Mouse (Mus musculus) lung, embryonic 14.5 days (tissue): ENCODE measurements around the gene Myh6. TPM values are rescaled to one million over a fixed set of nuclear protein-coding genes. Genes with fewer than 3 reads are reported as not detected.

ENCODE experiments used
- ATAC-seq: fragments of 200-750 bp; cut with Nextera tagmentation; 2 replicates; pipeline ENCODE4 v1.8.0; 2017; ENCODE audit warnings: mild to moderate bottlenecking, moderate TSS enrichment, moderate library complexity; ENCODE audit not compliant: insufficient read depth
- DNase-seq: peaks from one replicate; pipeline ENCODE4 v3.0.0-alpha.2; 2015
- H3K27ac ChIP-seq: fragments of 300-500 bp; sonication (generic); 2 replicates; pipeline ENCODE4 v1.5.1; 2014; ENCODE audit warnings: low read depth, mild to moderate bottlenecking, moderate library complexity
- H3K27me3 ChIP-seq: fragments of 300-500 bp; sonication (generic); 2 replicates; pipeline ENCODE4 v1.6.1; 2014; ENCODE audit warnings: low read length, control low read depth; ENCODE audit not compliant: insufficient read depth
- H3K36me3 ChIP-seq: fragments of 300-500 bp; sonication (generic); 2 replicates; pipeline ENCODE4 v1.6.1; 2014; ENCODE audit warnings: control low read depth; ENCODE audit not compliant: insufficient read depth
- H3K4me1 ChIP-seq: fragments of 300-500 bp; sonication (generic); 2 replicates; pipeline ENCODE4 v1.6.1; 2014; ENCODE audit warnings: antibody characterized with exemption, control low read depth; ENCODE audit not compliant: insufficient read depth
- H3K4me2 ChIP-seq: fragments of 300-500 bp; sonication (generic); 2 replicates; pipeline ENCODE4 v1.6.1; 2014; ENCODE audit warnings: mild to moderate bottlenecking
- H3K4me3 ChIP-seq: fragments of 300-500 bp; sonication (generic); 2 replicates; pipeline ENCODE4 v1.5.1; 2014; ENCODE audit warnings: low read depth, low read length
- H3K9ac ChIP-seq: fragments of 300-500 bp; sonication (generic); 2 replicates; pipeline ENCODE4 v1.6.1; 2014
- H3K9me3 ChIP-seq: fragments of 300-500 bp; sonication (generic); 2 replicates; pipeline ENCODE4 v1.6.1; 2016; ENCODE audit warnings: low read depth, low read length, control low read depth
- CTCF ChIP-seq: IDR thresholded peaks from 2 replicates; pipeline ENCODE4 v1.5.1; 2016; ENCODE audit warnings: antibody characterized with exemption, low read depth
- WGBS: fragments of 180-500 bp; shearing (Covaris S2); extraction: QIAGEN DNeasy Blood & Tissue Kit; methylation state at CpG from one replicate; pipeline ENCODE4 v1.1.7; 2014; 5-methylcytosine and 5-hydroxymethylcytosine counted together
- polyA plus RNA-seq: library from polyadenylated mRNA; unstranded; fragments of >200 nt; fragmentation: Nextera tagmentation; extraction: Ambion mirVana; gene quantifications from 2 replicates; pipeline ENCODE4 v1.2.1, GENCODE M21; 2014

The Myh6 gene
- 4.6 and 87.1 TPM in 2 replicates for polyA plus RNA-seq

DNA sequence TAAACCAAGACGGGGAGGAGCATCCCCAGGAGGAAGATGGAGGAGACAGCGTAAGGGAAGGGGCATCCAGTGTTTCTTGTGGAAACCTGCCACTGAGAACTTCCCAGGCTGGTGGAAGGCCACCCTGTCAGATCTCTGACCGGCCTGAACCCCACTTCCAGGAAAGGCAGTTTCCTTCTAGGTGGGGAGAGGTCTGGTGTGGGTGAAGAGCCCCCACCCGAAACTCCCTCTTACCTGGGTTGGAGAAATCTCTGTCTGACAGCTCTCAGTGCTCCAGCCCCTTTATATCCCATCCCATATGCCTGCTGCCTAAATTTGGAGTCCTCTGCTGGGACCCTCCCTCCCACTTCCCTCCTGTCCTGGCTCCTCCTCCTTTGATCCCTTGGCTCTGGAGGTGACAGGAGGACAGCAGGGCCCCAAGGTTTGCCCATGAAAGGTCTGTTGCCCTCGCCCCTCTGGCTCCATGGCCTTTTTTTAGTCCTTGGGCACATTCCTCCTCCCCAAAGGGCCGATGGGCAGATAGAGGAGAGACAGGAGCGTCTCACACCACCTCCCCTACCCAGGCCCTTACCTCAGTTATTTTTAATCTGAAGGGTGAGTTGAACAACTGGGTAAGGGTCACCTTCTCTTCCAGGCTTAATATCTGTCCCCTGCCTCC lies at the start of gene Myh6:
Gene Myh6 (minus strand): TSS at position 608 of the 658 bp plus-strand sequence.
- no peak for TF ChIP-seq CTCF
- 59% methylated on average over 7 of the region's 7 CpGs for WGBS
- H3K27ac ChIP-seq: peak within 1 kb of the TSS; percentile 2; the same call in 1 of the 2 replicates
- ATAC-seq (no peak), DNase-seq (no peak)
- H3K36me3 ChIP-seq: no peaks in the 10 kb centered on the region
- H3K9ac ChIP-seq: no peak within 1 kb of the TSS
- H3K4me1 ChIP-seq: no peaks in the 10 kb centered on the region
- H3K4me3 ChIP-seq: no peak within 1 kb of the TSS
- H3K27me3 ChIP-seq: no peaks in the 10 kb centered on the region
- no peak within 1 kb of the TSS for H3K4me2 ChIP-seq
- no peaks in the 10 kb centered on the region for H3K9me3 ChIP-seq

DNA sequence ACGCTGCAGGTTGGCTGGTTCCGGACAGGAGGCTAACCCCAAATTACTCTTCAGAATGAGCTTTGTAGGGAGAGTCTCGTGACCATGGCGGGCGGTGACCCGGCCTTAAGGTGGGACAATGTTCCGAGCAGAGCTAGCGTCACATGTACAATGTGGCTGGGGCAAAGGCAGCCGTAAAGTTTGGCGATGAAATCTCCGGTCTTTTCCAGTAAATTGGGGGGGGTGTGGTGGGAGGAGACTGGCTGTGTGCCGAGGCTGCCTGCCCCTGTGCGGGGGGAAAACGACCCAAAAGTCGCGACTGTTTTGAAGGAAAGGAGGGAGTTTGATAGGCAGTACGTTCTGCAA lies 49.0 kb upstream of the Myh6 start:
- H3K4me2 ChIP-seq: peak overlapping the region; percentile 69
- ATAC-seq (no peak; the same call in 1 of the 2 replicates), DNase-seq (no peak)
- no peaks in the 10 kb centered on the region for H3K27me3 ChIP-seq
- peak overlapping the region; percentile 65 for H3K4me3 ChIP-seq
- H3K4me1 ChIP-seq: no peaks in the 10 kb centered on the region
- peaks cover 24% of the 10 kb centered on the region for H3K36me3 ChIP-seq
- H3K9me3 ChIP-seq: no peaks in the 10 kb centered on the region
- no peak for TF ChIP-seq CTCF
- H3K9ac ChIP-seq: peak overlapping the region; percentile 73
- H3K27ac ChIP-seq: peak overlapping the region; percentile 48
- under 1% methylated on average over 17 of the region's 17 CpGs for WGBS

DNA sequence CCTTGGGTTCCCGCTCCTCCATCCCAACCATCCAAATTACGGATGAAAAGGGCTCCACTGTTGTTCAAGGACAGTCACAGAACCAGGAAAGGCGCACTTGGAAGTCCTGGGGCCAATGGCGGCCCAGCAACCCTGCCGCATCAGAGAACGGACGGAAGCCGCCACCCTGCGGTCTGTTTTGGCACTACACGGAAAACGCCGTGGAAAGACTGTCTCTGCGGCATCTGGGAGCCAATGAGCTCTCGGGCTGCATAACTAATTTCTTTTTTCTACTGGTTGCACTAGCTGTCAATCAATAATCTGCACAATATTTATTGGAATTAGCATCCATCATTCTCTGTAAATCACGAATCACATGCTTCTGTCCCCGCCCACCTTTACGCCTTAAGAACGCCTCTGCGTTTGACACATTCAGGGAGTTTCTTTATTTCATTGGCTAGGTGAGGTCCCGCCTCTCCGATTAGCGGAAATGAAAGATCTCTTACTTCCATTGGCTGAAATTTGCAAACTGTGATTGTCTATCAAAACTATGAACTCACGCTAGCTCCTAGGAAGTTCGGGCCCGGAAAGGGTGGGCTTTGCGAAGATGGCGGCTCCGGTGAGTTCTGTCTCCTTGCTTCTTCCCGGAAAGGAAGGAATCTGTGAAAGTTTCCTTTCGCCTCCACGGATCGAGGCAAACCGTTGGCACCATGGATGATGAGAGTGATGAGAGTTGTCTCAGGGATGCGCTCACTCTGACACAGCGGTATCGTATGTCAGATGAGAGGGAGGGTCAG lies 48.5 kb upstream of the Myh6 start, which contains the start of gene Ngdn:
Gene Ngdn (plus strand): TSS at position 464 of the 776 bp plus-strand sequence.
- Histone ChIP-seq H3K9me3 (no peaks in the 10 kb centered on the region), H3K9ac (peak within 1 kb of the TSS; percentile 73), H3K36me3 (peaks cover 19% of the 10 kb centered on the region), H3K27me3 (no peaks in the 10 kb centered on the region), H3K4me3 (peak within 1 kb of the TSS; percentile 65), H3K4me1 (no peaks in the 10 kb centered on the region), H3K4me2 (peak within 1 kb of the TSS; percentile 76), H3K27ac (peak within 1 kb of the TSS; percentile 97)
- peak; percentile 95 for ATAC-seq
- WGBS: under 1% methylated on average over 36 of the region's 36 CpGs
- peak; percentile 94 for TF ChIP-seq CTCF
- DNase-seq: peak; percentile 100

DNA sequence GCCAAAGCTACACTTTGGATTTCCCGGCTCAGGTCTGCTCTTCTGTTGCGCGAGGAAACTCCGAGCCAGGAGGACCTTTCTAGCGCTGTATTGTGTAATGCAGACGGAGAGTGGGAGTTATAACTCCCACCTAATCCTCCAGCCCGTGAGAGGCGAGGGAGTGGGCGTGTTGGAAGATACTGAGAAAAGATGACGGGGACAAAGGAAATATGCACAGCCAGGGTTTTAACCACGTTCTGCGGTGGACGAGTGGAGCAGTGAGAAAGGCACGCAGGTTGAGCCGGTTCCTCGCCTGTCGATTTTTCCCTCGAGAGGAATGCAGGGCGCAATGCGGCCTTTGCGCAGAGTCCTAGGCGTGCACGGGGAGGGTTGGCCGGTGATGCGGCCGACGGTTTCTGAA lies 47.9 kb upstream of the Myh6 start:
- TF ChIP-seq CTCF: no peak
- Histone ChIP-seq H3K27ac (peak overlapping the region; percentile 97), H3K9me3 (no peaks in the 10 kb centered on the region), H3K36me3 (peaks cover 19% of the 10 kb centered on the region), H3K9ac (peak overlapping the region; percentile 73), H3K4me1 (no peaks in the 10 kb centered on the region), H3K4me2 (peak overlapping the region; percentile 76), H3K27me3 (no peaks in the 10 kb centered on the region), H3K4me3 (peak overlapping the region; percentile 65)
- ATAC-seq (peak; percentile 64), DNase-seq (peak; percentile 74)
- under 1% methylated on average over 27 of the region's 27 CpGs for WGBS

DNA sequence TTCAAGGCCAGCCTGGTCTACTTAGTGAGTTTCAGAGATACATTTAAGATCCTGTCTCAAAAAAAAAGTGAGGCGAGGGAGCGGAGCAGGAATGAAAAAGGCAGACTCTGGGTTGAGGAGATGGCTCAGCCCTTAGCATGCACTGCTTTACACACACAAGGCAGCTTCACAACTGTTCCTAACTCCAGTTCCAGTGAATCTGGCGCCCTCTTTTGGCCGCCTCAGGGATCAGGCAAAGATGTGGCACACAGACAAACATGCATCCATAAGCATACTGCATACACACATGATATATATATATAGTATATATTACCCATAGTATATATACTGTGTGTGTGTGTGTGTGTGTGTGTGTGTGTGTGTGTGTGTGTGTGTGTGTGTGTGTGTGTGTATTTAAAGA lies 44.4 kb upstream of the Myh6 start:
- Histone ChIP-seq H3K36me3 (no peaks in the 10 kb centered on the region), H3K4me2 (no peak overlapping the region), H3K9ac (no peak overlapping the region), H3K9me3 (no peaks in the 10 kb centered on the region), H3K4me3 (no peak overlapping the region), H3K27me3 (no peaks in the 10 kb centered on the region), H3K4me1 (no peaks in the 10 kb centered on the region), H3K27ac (no peak overlapping the region)
- WGBS: 58% methylated on average over 4 of the region's 4 CpGs
- TF ChIP-seq CTCF: peak; percentile 46
- ATAC-seq (no peak), DNase-seq (peak; percentile 46)

DNA sequence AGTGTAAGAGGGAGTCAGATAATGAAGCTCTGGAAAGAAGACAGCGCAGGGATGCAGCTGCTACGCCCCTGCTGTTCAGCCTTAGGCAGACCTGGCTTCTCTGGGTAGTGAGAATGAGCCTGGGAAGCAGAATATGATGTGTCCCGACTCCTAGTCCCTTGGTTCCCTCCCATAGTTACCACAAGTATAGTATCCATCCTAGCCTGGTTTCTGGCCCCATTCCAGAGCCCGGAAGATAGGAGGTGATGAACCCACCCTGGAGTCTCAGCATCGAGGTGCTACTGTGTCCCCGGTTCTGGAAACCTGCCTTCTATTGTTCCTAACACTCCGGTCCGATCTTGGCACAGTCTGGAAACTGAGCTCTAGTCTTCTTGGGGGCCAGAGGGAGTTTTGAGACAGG lies 41.7 kb upstream of the Myh6 start:
- H3K4me3 ChIP-seq: no peak overlapping the region
- no peak for DNase-seq
- no peak overlapping the region for H3K9ac ChIP-seq
- ATAC-seq: no peak
- no peak for TF ChIP-seq CTCF
- no peaks in the 10 kb centered on the region for H3K36me3 ChIP-seq
- H3K27me3 ChIP-seq: no peaks in the 10 kb centered on the region
- H3K4me1 ChIP-seq: peaks cover 13% of the 10 kb centered on the region
- 77% methylated on average over 8 of the region's 8 CpGs for WGBS
- no peak overlapping the region for H3K4me2 ChIP-seq
- no peaks in the 10 kb centered on the region for H3K9me3 ChIP-seq
- no peak overlapping the region for H3K27ac ChIP-seq

DNA sequence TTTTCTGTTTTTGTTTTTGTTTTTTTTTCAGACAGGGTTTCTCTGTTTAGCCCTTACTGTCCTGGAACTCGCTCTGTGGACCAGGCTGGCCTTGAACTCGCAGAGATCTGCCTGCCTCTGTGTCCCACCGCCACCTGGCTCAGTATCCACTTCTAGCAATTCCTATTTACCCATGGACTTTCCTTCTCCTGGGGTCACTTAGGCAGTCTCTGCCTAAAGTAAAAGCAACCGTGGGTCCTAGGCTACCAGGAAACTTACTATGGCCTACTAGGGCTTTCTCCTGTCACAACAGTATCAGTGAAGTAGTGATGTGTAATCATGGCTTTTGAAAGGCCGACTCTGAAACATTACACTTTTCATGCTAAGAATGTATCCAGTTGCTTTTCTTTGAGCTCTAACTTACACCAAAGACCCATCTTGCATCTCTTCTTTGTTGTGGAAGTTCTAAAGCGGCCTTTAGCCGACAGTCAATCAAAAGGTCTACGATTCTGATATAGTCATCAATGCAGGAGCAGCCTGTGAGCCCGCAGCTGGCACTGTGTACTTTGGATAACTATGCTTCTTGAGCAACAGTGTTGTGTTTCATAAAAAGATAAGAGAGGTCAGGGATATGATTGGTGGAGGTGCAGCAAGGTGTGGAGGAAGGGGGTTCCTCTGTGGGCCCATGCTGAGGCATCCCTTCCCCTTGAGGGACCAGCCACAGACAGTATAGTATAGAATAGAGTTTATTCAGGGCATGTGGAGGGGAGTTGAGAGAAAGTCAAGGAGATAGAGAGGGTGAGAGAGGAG lies 40.6 kb upstream of the Myh6 start:
- ATAC-seq (no peak), DNase-seq (no peak)
- Histone ChIP-seq H3K27ac (no peak overlapping the region), H3K9me3 (no peaks in the 10 kb centered on the region), H3K9ac (no peak overlapping the region), H3K4me2 (no peak overlapping the region), H3K36me3 (no peaks in the 10 kb centered on the region), H3K27me3 (no peaks in the 10 kb centered on the region), H3K4me3 (no peak overlapping the region), H3K4me1 (peaks cover 22% of the 10 kb centered on the region)
- WGBS: 85% methylated on average over 9 of the region's 9 CpGs
- no peak for TF ChIP-seq CTCF
